Mouse (Mus musculus): ENCODE measurements around the gene Erf. TPM values are rescaled to one million over a fixed set of nuclear protein-coding genes. Genes with fewer than 3 reads are reported as not detected.

Erf gene
- polyA plus RNA-seq, 1 experiment from 2014 or later = 3.4 TPM

GRCm38 (mm10) chr7:25288011-25288410 is 37.5 kb upstream of the Erf start:
- H3K36me3 ChIP-seq = peaks cover 80% of the 10 kb centered on the region
- H3K27me3 ChIP-seq = no peaks in the 10 kb centered on the region
- no peak overlapping the region for H3K4me2 ChIP-seq
- no peaks in the 10 kb centered on the region for H3K9me3 ChIP-seq
- H3K27ac ChIP-seq (replicated peaks) = no peak overlapping the region
- H3K9ac ChIP-seq = no peak overlapping the region
- peaks cover 43% of the 10 kb centered on the region for H3K4me1 ChIP-seq (replicated peaks)
- WGBS = 94% methylated on average over 12 of the region's 12 CpGs
- no peak overlapping the region for H3K4me3 ChIP-seq
- no peak for ATAC-seq (ENCODE audit: low FRiP score, low read depth)

- Histone ChIP-seq H3K4me1 (replicated peaks) (peaks cover 40% of the 10 kb centered on the region), H3K9me3 (no peaks in the 10 kb centered on the region), H3K36me3 (peaks cover 70% of the 10 kb centered on the region), H3K4me3 (no peak overlapping the region), H3K27ac (replicated peaks) (no peak overlapping the region), H3K4me2 (no peak overlapping the region), H3K27me3 (no peaks in the 10 kb centered on the region), H3K9ac (no peak overlapping the region)
- no peak for ATAC-seq (ENCODE audit: low FRiP score, low read depth)
- WGBS = 85% methylated on average over 8 of the region's 8 CpGs
These were observed 36.4 kb upstream of the Erf start for GRCm38 (mm10) chr7:25286989-25287388.

GRCm38 (mm10) chr7:25285511-25286238 is 35.1 kb upstream of the Erf start:
- ATAC-seq (ENCODE audit: low FRiP score, low read depth) = no peak
- Histone ChIP-seq H3K9me3 (no peaks in the 10 kb centered on the region), H3K4me1 (replicated peaks) (peaks cover 39% of the 10 kb centered on the region), H3K4me2 (no peak overlapping the region), H3K36me3 (peaks cover 57% of the 10 kb centered on the region), H3K9ac (no peak overlapping the region), H3K27ac (replicated peaks) (no peak overlapping the region), H3K27me3 (no peaks in the 10 kb centered on the region), H3K4me3 (no peak overlapping the region)
- 87% methylated on average over 20 of the region's 20 CpGs for WGBS

GRCm38 (mm10) chr7:25284766-25285165 is 34.2 kb upstream of the Erf start:
- 62% methylated on average over 5 of the region's 5 CpGs for WGBS
- Histone ChIP-seq H3K4me2 (peak overlapping the region; percentile 69), H3K9ac (no peak overlapping the region), H3K27me3 (no peaks in the 10 kb centered on the region), H3K4me1 (replicated peaks) (peaks cover 48% of the 10 kb centered on the region), H3K36me3 (peaks cover 48% of the 10 kb centered on the region), H3K9me3 (no peaks in the 10 kb centered on the region), H3K27ac (replicated peaks) (peak overlapping the region; percentile 99; the same call in 1 of the 2 replicates), H3K4me3 (no peak overlapping the region)
- ATAC-seq (ENCODE audit: low FRiP score, low read depth) = no peak

GRCm38 (mm10) chr7:25284171-25284570 is 33.6 kb upstream of the Erf start:
- whole genome bisulfite sequencing = 66% methylated on average over 2 of the region's 2 CpGs
- H3K4me1 ChIP-seq (replicated peaks) = peaks cover 54% of the 10 kb centered on the region

GRCm38 (mm10) chr7:25283637-25284036 is 33.1 kb upstream of the Erf start:
- peak overlapping the region; percentile 99 for H3K27ac ChIP-seq (replicated peaks)
- peak overlapping the region; percentile 69 for H3K4me2 ChIP-seq
- WGBS = 9% methylated on average over 5 of the region's 5 CpGs
- H3K4me3 ChIP-seq = peak overlapping the region; percentile 82
- H3K27me3 ChIP-seq = no peaks in the 10 kb centered on the region
- ATAC-seq (ENCODE audit: low FRiP score, low read depth) = no peak
- no peaks in the 10 kb centered on the region for H3K9me3 ChIP-seq
- peaks cover 55% of the 10 kb centered on the region for H3K4me1 ChIP-seq (replicated peaks)
- peaks cover 37% of the 10 kb centered on the region for H3K36me3 ChIP-seq
- H3K9ac ChIP-seq = peak overlapping the region; percentile 73

More at GRCm38 (mm10) chr7:25284171-25284570, 33.6 kb upstream of the Erf start:
- H3K4me2 ChIP-seq = peak overlapping the region; percentile 69
- no peaks in the 10 kb centered on the region for H3K27me3 ChIP-seq
- no peak for ATAC-seq (ENCODE audit: low FRiP score, low read depth)
- no peaks in the 10 kb centered on the region for H3K9me3 ChIP-seq
- peak overlapping the region; percentile 73 for H3K9ac ChIP-seq
- peak overlapping the region; percentile 99 for H3K27ac ChIP-seq (replicated peaks)
- H3K4me3 ChIP-seq = peak overlapping the region; percentile 82
- H3K36me3 ChIP-seq = peaks cover 42% of the 10 kb centered on the region

- no peaks in the 10 kb centered on the region for H3K27me3 ChIP-seq
- H3K4me3 ChIP-seq = peak overlapping the region; percentile 82
- peak overlapping the region; percentile 73 for H3K9ac ChIP-seq
- H3K9me3 ChIP-seq = no peaks in the 10 kb centered on the region
- under 1% methylated on average over 33 of the region's 36 CpGs for WGBS
- no peak for ATAC-seq (ENCODE audit: low FRiP score, low read depth)
- peaks cover 58% of the 10 kb centered on the region for H3K4me1 ChIP-seq (replicated peaks)
- H3K36me3 ChIP-seq = peaks cover 28% of the 10 kb centered on the region
- peak overlapping the region; percentile 69 for H3K4me2 ChIP-seq
- H3K27ac ChIP-seq (replicated peaks) = peak overlapping the region; percentile 99
These were observed 32.2 kb upstream of the Erf start for GRCm38 (mm10) chr7:25282731-25283211.

- H3K4me1 ChIP-seq (replicated peaks) = peaks cover 66% of the 10 kb centered on the region
These were observed 31.4 kb upstream of the Erf start for GRCm38 (mm10) chr7:25281734-25282601.

GRCm38 (mm10) chr7:25281166-25281733 is 30.7 kb upstream of the Erf start:
- Histone ChIP-seq H3K36me3 (peaks cover 13% of the 10 kb centered on the region), H3K9me3 (no peaks in the 10 kb centered on the region), H3K4me1 (replicated peaks) (peaks cover 70% of the 10 kb centered on the region), H3K27me3 (no peaks in the 10 kb centered on the region), H3K4me2 (peak overlapping the region; percentile 69), H3K9ac (peak overlapping the region; percentile 34), H3K27ac (replicated peaks) (peak overlapping the region; percentile 99), H3K4me3 (peak overlapping the region; percentile 82)
- no peak for ATAC-seq (ENCODE audit: low FRiP score, low read depth)
- WGBS = 16% methylated on average over 12 of the region's 12 CpGs

More at GRCm38 (mm10) chr7:25281734-25282601, 31.4 kb upstream of the Erf start:
- peak overlapping the region; percentile 69 for H3K4me2 ChIP-seq
- ATAC-seq (ENCODE audit: low FRiP score, low read depth) = peak; percentile 75
- 2% methylated on average over 45 of the region's 108 CpGs for WGBS
- H3K9me3 ChIP-seq = no peaks in the 10 kb centered on the region
- peak overlapping the region; percentile 82 for H3K4me3 ChIP-seq
- H3K27ac ChIP-seq (replicated peaks) = peak overlapping the region; percentile 99
- peaks cover 20% of the 10 kb centered on the region for H3K36me3 ChIP-seq
- H3K27me3 ChIP-seq = no peaks in the 10 kb centered on the region
- peak overlapping the region; percentile 73 for H3K9ac ChIP-seq

GRCm38 (mm10) chr7:25279861-25280791 is 29.6 kb upstream of the Erf start:
- Histone ChIP-seq H3K27ac (replicated peaks) (peak overlapping the region; percentile 99), H3K4me2 (peak overlapping the region; percentile 69), H3K9ac (peak overlapping the region; percentile 81), H3K4me3 (peak overlapping the region; percentile 59), H3K36me3 (peaks cover 2% of the 10 kb centered on the region), H3K9me3 (no peaks in the 10 kb centered on the region), H3K4me1 (replicated peaks) (peaks cover 75% of the 10 kb centered on the region), H3K27me3 (no peaks in the 10 kb centered on the region)
- ATAC-seq (ENCODE audit: low FRiP score, low read depth) = peak; percentile 1; the same call in 1 of the 2 replicates
- WGBS = 0% methylated on average over 6 of the region's 6 CpGs
